Mouse (Mus musculus) B cell, adult 2 months (primary cell): Measurements from ENCODE around the gene Ndufv2.

Experiments used
- DNase-seq, 2 experiments: peaks; one replicate each; pipeline ENCODE4 v3.0.0; 2022

The Ndufv2 gene

DNA sequence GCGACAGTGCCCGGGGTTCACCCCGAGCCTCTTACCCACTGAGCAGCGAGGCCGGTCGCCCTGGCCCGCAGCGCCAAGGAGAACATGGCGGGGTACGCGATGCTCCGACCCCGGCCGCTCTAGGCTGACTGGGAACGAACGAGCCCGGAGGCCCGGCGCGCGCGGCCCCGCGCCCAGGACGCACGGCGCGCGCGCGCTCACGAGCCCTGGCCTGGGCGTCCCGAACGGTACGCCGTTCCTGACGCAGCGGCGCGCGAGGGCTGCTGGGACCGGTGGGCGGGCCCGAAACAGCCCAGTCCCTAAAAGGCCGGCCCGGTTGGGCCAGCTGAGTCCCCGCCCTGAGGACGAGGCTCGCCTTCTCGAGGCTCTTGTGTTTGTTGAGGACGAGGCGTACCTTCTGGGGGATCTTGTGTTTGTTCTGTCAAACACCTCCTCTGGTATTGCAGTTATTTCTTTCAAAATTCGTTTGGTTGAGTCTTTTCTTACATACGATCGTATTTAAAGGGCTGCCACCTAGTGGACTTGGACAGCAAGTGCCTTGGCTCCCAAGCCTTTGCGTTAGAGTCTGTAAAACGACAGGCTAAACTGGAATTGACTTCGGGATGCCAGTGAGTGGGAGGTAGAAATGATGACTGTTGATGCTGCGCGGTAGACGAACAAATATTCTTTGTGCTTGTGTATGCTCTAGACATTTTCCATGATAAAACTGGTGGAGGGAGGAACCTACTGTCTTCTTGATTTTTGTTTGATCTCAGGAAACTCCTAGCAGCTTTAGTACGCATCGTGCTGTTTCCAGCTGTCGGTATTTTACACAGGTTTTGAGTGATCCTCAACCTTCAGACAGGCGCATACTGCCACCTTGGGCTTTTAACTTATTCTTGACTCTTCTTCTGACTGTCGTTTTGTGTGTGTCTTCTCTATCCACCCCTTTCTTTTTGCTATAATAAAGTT is at the start of gene Ndufv2:
TSS of gene Ndufv2 (minus strand) at position 180 of the 951 bp plus-strand sequence.
- DNase-seq: peak; percentile 92

- peak in 1 of 2 experiments; percentile 28 for DNase-seq
Observed at GRCm38 (mm10) chr17:66131212-66131611, 29.9 kb upstream of the Ndufv2 start.

- no peak for DNase-seq
Observed at GRCm38 (mm10) chr17:66130371-66130770, 29.0 kb upstream of the Ndufv2 start.

DNA sequence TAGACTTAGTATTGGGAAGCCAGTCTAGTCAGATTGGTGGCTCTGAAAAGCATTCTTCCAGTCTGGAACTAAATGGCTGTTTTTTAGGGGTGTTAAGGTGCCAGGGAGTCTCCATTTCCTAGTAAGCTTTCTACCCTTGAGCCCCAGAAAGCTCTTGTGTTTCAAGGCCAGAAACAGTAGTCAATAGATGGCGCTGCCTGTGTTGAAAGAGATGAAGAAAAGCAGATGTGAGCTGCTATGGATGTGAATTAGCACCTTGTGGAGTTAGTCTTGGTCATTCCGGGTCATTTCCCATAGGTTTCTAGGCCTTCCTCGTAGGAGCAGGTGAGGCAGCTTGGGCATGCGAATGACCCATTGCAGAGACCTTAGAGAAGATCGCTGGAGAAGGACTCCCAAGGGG is 23.9 kb upstream of the Ndufv2 start:
- no peak for DNase-seq

- DNase-seq: no peak
Observed at GRCm38 (mm10) chr17:66123816-66124610, 22.7 kb upstream of the Ndufv2 start.

DNA sequence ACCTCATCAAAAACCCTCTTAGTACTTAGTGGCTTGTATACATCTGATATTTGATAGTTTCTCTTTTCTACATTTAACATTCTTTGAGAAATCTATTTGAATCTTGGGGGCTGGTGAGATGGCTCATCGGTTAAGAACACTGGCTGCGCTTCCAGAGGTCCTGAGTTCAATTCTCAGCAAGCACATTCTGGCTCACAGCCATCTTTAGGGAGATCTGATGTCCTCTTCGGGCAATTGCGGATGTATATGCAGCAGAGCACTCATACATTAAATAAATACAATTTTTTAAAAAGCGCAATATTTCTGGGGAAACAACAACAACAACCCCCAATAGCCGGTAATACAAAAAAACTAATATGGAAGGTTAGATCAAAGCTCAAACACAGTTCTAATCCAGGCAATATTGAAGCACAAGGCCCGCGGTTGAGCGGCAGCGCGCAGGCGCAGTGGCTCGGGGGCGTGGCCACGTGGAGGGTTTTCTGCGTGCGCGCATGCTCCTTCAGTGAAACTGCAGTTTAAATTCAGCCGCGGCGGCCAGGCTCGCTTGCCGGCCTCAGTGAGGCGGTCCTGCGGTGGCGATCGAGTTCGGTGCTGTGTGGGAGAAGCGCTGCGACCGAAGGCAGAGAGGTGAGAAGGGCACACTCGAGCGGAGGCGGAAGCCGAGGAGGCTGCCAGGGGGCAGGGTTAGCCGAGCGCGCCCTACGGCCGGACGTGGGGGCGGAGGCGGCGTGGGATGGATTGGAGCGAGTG is 21.9 kb upstream of the Ndufv2 start, which contains the start of gene Ddx11:
TSS of gene Ddx11 (plus strand) at position 455 of the 750 bp plus-strand sequence.
- peak; percentile 96 to 98 for DNase-seq

DNA sequence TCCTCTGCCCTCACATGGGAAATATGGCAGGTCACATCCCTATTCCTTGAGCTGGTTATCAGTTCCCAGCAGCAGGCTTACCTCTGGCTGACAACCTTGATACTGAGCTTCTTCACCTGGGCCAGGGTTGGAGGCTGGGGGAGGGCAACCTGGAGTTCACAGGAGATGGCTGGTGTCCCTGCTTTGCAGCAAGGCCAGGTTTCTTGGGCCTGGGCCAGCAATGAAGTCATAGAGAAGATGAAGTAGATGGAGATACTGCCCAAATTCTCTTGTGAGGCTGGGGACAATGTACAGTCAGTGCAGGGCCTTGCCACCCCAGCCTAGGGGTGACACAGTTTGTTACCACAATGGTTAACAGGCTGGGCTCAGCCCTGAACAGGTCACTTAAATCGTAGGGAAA is 19.3 kb upstream of the Ndufv2 start:
- DNase-seq: no peak

DNA sequence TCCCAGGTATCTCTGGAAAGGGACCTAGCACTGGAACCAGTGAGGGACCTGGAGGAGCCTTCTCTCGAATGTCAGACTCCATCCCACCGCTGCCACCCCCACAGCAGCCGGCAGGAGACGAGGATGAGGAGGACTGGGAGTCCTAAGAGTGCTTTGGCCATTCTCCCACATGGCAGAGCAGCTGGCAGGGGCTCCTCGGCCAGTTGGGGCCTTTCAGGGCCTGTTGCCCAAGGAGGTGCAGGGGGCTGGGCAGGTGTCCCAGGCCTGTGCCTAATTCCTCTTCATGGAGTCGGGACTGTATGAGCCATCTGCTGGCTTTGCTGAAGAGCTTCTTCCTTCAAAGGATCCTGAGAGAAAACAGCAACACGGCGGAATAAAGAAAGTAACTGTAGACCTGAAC is 17.6 kb upstream of the Ndufv2 start:
- DNase-seq: no peak

- DNase-seq: no peak
Observed at GRCm38 (mm10) chr17:66112166-66112565, 10.8 kb upstream of the Ndufv2 start.

GRCm38 (mm10) chr17:66111402-66111959 is 10.1 kb upstream of the Ndufv2 start, which contains the start of gene Washc1:
Washc1 (plus strand) TSS chr17:66111545.
- DNase-seq: peak; percentile 89 to 90

GRCm38 (mm10) chr17:66110746-66111145 is 9.4 kb upstream of the Ndufv2 start:
- DNase-seq: peak; percentile 17 to 19

DNA sequence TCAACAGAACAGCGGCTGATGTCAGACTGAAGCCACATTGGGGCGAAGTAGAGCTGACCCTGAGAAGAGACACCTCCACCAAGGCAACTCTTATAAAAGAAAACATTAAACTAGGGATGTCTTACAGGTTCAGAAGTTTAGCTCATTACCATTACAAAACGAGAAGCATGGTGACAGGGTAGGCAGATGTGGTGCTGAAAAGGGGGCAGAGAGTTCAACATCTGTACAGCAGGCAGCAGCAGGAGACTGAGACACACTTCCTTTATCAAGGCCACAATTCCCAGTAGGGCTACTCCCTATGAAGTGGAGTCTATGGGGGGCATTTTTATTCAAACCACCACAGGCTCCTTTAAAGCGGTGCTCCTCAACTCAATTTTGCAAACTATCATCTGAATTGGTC is 6.8 kb upstream of the Ndufv2 start:
- no peak for DNase-seq

DNA sequence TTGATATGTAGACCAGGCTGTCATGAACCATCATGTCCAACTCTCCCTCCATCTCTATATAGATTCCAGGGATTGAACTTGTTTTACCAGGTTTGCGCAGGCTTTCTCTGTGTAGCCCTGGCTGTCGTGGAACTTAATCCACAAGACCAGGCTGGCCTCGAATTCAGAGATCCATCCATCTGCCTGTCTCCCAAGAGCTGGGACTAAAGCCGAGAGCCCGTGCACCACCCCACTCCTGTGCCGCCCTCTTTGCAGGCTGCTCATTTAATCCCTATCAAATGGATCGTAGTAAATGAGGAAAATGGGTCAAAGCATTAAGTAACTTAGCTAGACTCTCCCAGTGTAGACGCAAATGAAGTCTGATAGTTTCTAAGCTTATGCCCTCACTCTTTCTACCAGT is 6.1 kb upstream of the Ndufv2 start:
- DNase-seq: no peak

DNA sequence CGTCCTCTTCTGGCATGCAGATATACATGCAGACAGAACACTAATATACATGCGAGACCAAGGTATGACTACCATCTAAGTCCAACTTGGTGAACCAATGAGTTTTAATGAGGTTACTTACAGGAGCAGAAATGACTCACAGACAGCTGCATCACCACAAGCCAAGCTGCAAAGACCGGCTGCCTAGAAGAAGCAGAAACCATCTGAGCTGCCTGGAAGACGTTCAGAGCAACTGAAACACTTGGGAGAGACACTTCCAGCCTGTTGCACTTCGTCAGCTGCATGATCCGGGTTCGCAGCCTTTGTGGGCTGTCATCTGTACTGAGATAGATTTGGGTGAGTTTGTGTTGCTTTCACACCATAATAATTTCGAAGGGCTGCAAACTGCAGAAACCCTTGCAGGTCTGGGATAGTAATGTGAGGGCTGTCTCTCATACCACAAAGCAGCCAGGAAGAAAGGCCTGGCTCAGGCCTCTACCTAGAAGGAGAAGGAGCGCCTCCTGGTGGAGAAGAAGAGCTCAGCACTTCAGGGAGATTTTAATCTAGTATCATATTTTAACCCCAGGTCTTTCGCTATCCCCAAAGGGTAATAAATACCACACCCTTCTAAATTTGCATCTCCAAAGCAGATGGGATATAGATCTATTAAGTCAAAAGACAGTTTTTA is 5.4 kb upstream of the Ndufv2 start:
- DNase-seq: peak; percentile 79 to 81

DNA sequence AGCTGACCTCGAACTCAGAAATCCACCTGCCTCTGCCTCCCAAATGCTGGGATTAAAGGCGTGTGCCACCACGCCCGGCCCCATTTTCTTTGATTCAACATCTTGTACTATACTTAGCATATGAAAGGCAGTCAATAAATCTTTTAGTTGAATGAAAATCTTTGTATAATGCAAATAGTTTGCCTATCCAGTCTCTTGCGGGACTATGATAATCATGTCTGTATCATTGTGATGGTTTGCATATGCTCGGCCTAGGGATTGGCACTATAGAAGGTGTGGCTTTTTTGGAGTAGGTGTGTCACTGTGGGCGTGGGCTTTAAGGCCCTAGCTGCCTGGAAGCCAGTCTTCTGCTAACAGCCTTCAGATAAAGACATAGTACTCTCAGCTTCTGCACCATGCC is 2.7 kb upstream of the Ndufv2 start:
- no peak for DNase-seq

GRCm38 (mm10) chr17:66100566-66101379 is 586 bp downstream of the Ndufv2 start:
- DNase-seq: peak in 1 of 2 experiments; percentile 11

GRCm38 (mm10) chr17:66092664-66093063 is 8.7 kb downstream of the Ndufv2 start:
- DNase-seq: no peak

GRCm38 (mm10) chr17:66092065-66092464 is 9.3 kb downstream of the Ndufv2 start:
- DNase-seq: no peak

DNA sequence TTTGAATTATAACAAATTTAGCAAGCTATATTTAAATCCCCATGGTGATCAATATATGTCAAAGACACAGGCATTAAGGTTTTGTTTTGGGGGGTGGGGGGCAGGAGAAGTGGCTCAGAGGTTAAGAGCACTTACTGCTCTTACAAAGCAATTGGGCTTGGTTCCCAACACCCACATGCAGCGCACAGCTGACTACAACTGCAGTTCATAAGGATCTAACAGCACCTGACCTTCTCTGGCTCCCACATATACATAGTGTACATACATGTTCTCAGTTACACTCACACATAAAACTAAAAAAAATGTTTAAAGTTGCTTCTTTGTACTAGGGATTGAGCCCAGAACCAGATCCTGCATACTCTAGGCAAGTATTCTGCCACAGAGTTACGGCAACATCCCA is 10.0 kb downstream of the Ndufv2 start:
- no peak for DNase-seq

DNA sequence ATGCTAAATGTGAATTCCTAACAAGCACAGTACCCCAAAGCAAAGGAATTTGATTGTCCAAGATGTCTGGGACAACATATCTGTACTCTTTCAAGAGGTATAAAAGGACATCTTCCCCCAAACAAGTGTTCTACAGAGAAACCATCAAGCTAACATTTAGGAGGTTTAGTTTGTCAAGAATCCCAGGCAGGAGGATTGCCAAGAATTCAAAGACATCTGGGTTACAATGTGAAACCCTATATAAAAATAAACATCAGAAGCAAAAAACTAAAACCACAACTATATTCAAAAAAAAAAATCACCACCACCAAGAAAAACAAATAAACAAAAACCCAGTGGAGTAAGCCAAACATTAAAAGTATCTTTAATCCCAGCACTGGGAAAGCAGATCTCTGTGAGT is 11.1 kb downstream of the Ndufv2 start:
- DNase-seq: no peak

GRCm38 (mm10) chr17:66085038-66085437 is 16.3 kb downstream of the Ndufv2 start:
- DNase-seq: no peak
